Mouse (Mus musculus) brain, embryonic 14.5 days (tissue): ENCODE measurements around the gene Taf13. TPM values are rescaled to one million over a fixed set of nuclear protein-coding genes. Genes with fewer than 3 reads are reported as not detected.

ENCODE experiments used
- DNase-seq: peaks from one replicate; pipeline ENCODE4 v3.0.0-alpha.2; 2011; ENCODE audit warnings: low read depth
- CTCF ChIP-seq: fragments of 200-500 bp; IDR thresholded peaks from 2 replicates; pipeline ENCODE4 v1.5.1; 2012; ENCODE audit warnings: inconsistent platforms, mild to moderate bottlenecking, moderate library complexity, borderline replicate concordance; ENCODE audit not compliant: insufficient read depth, insufficient read length; ENCODE audit errors: extremely low read depth
- POLR2A ChIP-seq: fragments of 200-500 bp; IDR thresholded peaks from 2 replicates; pipeline ENCODE4 v1.6.1; 2012; ENCODE audit warnings: mild to moderate bottlenecking, inconsistent platforms, borderline replicate concordance; ENCODE audit not compliant: poor library complexity, insufficient read depth, insufficient read length, severe bottlenecking; ENCODE audit errors: extremely low read depth
- polyA plus RNA-seq: library from polyadenylated mRNA; depleted of rRNA; stranded (reverse); fragments of >200 nt; gene quantifications from 2 replicates; pipeline ENCODE4 v1.2.3, GENCODE M21; 2012; rRNA removed

The Taf13 gene
- polyA plus RNA-seq, 1 experiment, result 28.0 TPM

DNA sequence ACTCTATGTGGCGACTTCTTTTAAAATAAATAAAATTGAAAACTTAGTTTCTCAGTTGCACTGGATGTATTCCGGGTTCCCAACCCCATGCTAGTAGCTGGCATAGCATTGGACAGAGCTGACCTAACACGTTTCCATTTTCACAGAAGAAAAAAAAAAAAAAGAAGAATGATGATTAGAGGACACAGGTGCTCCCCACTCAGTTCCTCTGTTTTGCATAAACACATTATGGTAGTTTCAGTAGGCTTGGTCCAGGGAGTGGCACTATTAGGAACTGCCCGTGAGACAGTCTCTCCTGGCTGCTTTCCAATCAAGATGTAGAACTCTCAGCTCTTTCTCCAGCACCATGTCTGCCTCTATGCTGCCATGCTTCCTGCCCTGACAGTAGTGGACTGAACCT, 13.1 kb downstream of the Taf13 start:
- no peak for DNase-seq
- no peak for TF ChIP-seq POLR2A
- no peak for TF ChIP-seq CTCF

DNA sequence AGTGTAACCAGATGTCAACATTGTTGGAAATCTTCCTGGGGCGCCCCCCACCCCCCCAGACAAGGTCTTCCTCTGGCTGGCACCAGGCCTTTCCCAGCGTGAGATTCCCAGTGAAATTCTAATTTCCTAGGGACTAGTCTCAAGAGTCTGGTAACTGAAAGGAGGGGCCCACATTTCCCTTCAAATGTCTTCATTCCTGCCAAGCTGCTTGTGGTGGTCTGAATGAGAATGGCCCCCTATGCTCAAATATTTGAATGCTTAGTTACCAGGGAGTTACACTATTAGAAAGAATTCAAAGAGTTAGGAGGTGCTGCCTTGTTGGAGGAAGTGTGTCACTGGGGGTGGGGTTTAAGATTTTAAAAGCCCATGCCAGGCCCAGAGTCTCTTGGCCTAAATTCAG, 16.9 kb downstream of the Taf13 start:
- DNase-seq, result peak; percentile 73
- TF ChIP-seq POLR2A (no peak), CTCF (no peak)

DNA sequence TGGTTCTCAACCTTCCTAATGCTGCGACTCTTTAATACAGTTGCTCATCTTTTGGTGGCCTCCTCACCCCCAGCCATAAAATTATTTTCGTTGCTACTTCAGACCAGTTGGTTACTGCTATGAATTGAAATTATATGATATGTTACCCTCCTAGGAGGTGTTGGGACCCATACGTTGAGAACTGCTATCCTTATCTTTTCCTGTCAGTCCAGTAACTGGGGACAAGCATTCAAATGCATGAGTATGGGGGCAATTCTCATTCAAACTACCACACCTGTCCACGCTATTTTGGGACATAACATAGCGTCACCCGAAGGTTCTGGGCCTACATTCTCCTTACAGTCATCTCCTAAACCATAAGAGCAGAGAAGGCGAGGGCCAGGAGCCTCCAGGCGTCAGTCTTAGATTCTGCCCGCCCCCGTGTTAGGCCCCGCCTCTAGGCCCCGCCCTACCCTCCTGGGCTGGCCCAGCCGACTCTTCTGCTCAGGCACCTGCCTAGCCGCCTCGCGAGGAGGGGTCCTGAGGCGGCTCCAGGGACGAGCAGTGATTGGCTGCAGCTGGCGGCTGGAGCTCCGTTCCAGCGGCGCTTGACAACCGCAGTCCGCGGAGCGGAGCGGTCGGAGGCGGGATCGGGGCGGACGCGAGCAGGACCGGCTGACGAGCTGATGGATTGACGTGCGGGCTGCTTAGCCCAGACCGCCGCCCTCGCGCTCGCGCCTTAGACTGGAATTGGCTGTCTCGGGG, 19.5 kb downstream of the Taf13 start, which contains the start of gene Wdr47:
Wdr47 (plus strand) TSS at position 494 of the 744 bp plus-strand sequence.
- peak; percentile 99 for DNase-seq
- no peak for TF ChIP-seq CTCF
- peak; percentile 97 for TF ChIP-seq POLR2A

DNA sequence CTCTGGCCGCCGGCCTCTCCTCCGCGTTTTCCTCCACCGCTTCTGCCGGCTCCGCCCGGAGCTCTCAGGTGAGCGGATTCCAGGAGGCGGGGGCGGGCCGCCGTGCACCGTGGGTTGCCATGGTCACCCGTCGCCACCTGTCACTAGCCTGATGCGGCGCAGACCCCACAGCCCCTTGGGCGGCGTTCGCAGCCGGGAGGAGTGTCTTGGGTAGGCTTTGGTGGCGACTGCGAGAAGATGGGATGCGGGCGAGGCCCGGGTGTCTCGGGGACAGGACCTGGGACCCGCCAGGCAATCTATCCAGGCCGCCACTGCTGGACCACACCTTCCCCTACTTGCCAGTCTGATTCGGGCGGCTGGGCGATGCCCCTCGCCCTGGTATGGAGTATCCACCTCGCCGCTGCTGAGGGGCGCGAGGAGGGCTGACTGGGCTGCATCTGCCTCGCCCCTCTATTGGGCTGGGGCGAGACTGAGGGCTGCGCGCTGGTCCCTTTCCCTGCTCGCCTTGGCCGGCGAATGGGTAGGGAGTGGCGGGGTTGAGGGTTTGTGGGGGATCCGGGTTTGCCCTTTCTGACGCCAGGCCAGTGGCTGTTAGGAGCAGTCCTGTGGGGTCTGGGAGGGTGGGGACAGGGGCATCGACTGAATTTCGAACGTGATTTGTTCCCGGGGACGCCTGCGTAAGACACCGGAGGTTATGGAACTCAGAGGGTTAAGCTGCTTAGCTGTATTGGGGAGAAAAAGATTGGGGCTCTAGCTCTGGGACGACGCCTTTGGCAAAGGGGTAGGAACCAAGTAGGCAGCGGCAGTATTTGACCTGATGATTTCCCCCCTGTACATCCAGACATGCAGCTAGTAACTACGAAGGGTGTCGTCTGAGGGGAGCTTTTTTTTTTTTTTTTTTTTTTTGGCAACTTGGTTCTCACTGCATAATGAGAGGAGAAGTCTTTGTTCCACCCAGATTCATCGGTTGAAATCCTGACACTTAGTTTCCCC, 20.3 kb downstream of the Taf13 start:
- peak; percentile 65 for DNase-seq
- TF ChIP-seq CTCF, result no peak
- TF ChIP-seq POLR2A, result no peak

DNA sequence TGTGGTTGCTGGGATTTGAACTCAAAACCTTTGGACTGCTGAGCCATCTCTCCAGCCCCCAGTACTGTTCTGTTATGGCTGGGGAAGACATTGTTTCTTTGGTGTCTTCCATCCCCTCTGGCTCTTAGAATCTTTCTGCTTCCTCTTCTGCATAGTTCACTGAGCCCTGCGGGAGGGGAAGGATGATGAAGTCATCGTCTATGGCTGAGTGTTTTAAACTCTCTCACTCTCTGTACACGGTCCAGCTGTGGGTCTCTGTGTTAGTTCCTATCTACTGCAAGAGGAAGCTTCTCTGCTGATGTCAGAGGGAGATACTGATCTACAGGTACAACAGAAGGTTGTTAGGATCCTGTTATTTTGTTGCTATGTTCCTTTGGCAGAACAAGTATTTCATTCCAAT, 37.4 kb downstream of the Taf13 start:
- no peak for DNase-seq
- TF ChIP-seq CTCF, result no peak
- TF ChIP-seq POLR2A, result no peak

Other genes starting within 250 kb of the Taf13 start
- gene Mybphl, start 206.8 kb upstream of the Taf13 start, polyA plus RNA-seq, result 0.10 and 0.12 TPM in 2 replicates
- 27.1 and 71.0 TPM in 2 replicates for gene Psrc1, start 187.9 kb upstream of the Taf13 start, polyA plus RNA-seq
- 64.9 and 101 TPM in 2 replicates for gene Celsr2, start 156.1 kb upstream of the Taf13 start, polyA plus RNA-seq
- 120 and 161 TPM in 2 replicates for gene Sars, start 126.5 kb upstream of the Taf13 start, polyA plus RNA-seq
- 2.1 and 2.4 TPM in 2 replicates for gene 1700013F07Rik, start 37.5 kb upstream of the Taf13 start, polyA plus RNA-seq
- gene 5330417C22Rik, start 35.2 kb upstream of the Taf13 start, polyA plus RNA-seq, result 7.2 and 9.2 TPM in 2 replicates
- 9.1 and 18.1 TPM in 2 replicates for gene Tmem167b, start 9.2 kb upstream of the Taf13 start, polyA plus RNA-seq
- gene Wdr47, start 19.6 kb downstream of the Taf13 start, polyA plus RNA-seq, result 91.4 and 92.7 TPM in 2 replicates
- gene Clcc1, start 82.2 kb downstream of the Taf13 start, polyA plus RNA-seq, result 41.4 and 55.8 TPM in 2 replicates
- gene Gpsm2, start 150.6 kb downstream of the Taf13 start, polyA plus RNA-seq, result 14.5 and 14.7 TPM in 2 replicates
- 0.03 and 0.05 TPM in 2 replicates for gene Aknad1, start 168.0 kb downstream of the Taf13 start, polyA plus RNA-seq